20 mouse cellular contexts compared by ENCODE assay signal in the genomic region with DNA sequence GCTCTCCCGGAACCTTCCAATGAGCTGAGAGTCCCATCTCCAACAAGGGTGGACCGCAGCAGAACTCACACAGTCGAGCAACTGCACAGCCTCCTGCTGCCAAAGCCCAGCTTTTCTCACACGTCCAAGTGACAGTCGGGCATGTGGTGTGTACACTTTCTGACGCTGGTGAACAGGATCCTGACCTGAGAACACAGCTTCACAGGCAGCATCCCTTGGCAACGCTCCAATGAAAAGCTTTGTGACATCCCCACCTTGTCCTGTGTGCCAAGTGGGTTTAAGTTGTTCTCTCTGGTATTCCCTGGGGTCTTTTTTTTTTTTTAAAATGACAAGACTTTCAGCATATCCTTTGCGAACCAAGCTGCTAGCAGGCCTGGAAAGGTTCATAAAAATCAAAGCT.
DNase-seq lines count a peak whose midpoint lies in the region; ATAC-seq and TF ChIP-seq lines count a peak whose summit lies in the region.
"Had no signal": no experiment of that assay in that cellular context is flagged by ENCODE, and none has a peak within 500 bp of the region (broad histone marks: within the 10 kb centered on the region; RNA-seq: fewer than 3 reads in every experiment).

No protein-coding gene starts in this region.

- H3K27me3 ChIP-seq in lung, embryonic 14.5 days (ENCODE audit: insufficient read depth, low read length): no peaks in the 10 kb centered on the region
- H3K27me3 ChIP-seq: embryonic facial prominence, embryonic 15.5 days; limb, embryonic 15.5 days; neural tube, embryonic 13.5 days had no signal

- TF ChIP-seq CTCF in gastrocnemius, adult 2 months (IDR thresholded peaks at IDR 0.05): no peak
- no peak for TF ChIP-seq CTCF in lung, embryonic 14.5 days (IDR thresholded peaks at IDR 0.05; ENCODE audit: low read depth)

- no peak for ATAC-seq in lung, embryonic 14.5 days (ENCODE audit: insufficient read depth)
- ATAC-seq: midbrain, embryonic 16.5 days had no signal

- no peak overlapping the region for H3K9ac ChIP-seq in lung, embryonic 14.5 days
- H3K9ac ChIP-seq: embryonic facial prominence, embryonic 15.5 days; limb, embryonic 15.5 days; liver, embryonic 14.5 days; neural tube, embryonic 13.5 days had no signal

- peaks cover 15% of the 10 kb centered on the region for H3K36me3 ChIP-seq in lung, embryonic 14.5 days (ENCODE audit: insufficient read depth)
- H3K36me3 ChIP-seq: heart, embryonic 10.5 days had no signal

- 45% methylated on average over 8 of the region's 8 CpGs for WGBS in lung, embryonic 14.5 days

- no peak overlapping the region for H3K4me2 ChIP-seq in lung, embryonic 14.5 days
- H3K4me2 ChIP-seq: embryonic facial prominence, embryonic 15.5 days; limb, embryonic 15.5 days; neural tube, embryonic 13.5 days had no signal

- intact Hi-C loops in gastrocnemius, adult 2 months (cut with DNase I): no loop called here

- DNase-seq in gastrocnemius, adult 2 months: no peak
- DNase-seq in gastrocnemius, postnatal 25 days: no peak
- peak; percentile 41 for DNase-seq in kidney, adult 9 months
- no peak for DNase-seq in kidney, adult 18-20 months
- DNase-seq in lung, embryonic 14.5 days: peak; percentile 27
- no peak for DNase-seq in lung, postnatal 4 days
- no peak for DNase-seq in frontal cortex, postnatal 14 days (ENCODE audit: low spot score in 2 of 2)
- DNase-seq: adrenal gland, postnatal 10 days; cerebellum, adult 9-10 months; left cerebral cortex, postnatal 4 days; retina, postnatal 1 day; right cerebral cortex, postnatal 25 days had no signal

- peaks cover 6% of the 10 kb centered on the region; the same call in 1 of the 2 replicates for H3K4me1 ChIP-seq in lung, embryonic 14.5 days (ENCODE audit: insufficient read depth)

- H3K9me3 ChIP-seq in lung, embryonic 14.5 days (ENCODE audit: low read depth, low read length): no peaks in the 10 kb centered on the region
- H3K9me3 ChIP-seq: embryonic facial prominence, embryonic 15.5 days; heart, embryonic 10.5 days; limb, embryonic 15.5 days; midbrain, embryonic 10.5 days; neural tube, embryonic 13.5 days had no signal

- H3K27ac ChIP-seq in gastrocnemius, adult 2 months: peak overlapping the region; percentile 74
- no peak overlapping the region for H3K27ac ChIP-seq in lung, embryonic 14.5 days (ENCODE audit: low read depth)
- H3K27ac ChIP-seq: embryonic facial prominence, embryonic 15.5 days; heart, embryonic 10.5 days; limb, embryonic 15.5 days; liver, embryonic 14.5 days; neural tube, embryonic 13.5 days had no signal

- H3K4me3 ChIP-seq in gastrocnemius, adult 2 months: no peak overlapping the region
- H3K4me3 ChIP-seq in lung, embryonic 14.5 days (ENCODE audit: low read depth, low read length): no peak overlapping the region
- H3K4me3 ChIP-seq: embryonic facial prominence, embryonic 15.5 days; heart, embryonic 10.5 days; limb, embryonic 15.5 days; midbrain, embryonic 10.5 days; myocyte; neural tube, embryonic 13.5 days had no signal

Comparison
In these comparisons a context has a peak if more than half of its experiments do, and no peak if none do; other contexts are left out.
1. DNase-seq: peak in kidney, adult 9 months (single experiment) and lung, embryonic 14.5 days (single experiment); none in gastrocnemius, adult 2 months (single experiment), gastrocnemius, postnatal 25 days (single experiment), kidney, adult 18-20 months (single experiment), lung, postnatal 4 days (0 of 2) and frontal cortex, postnatal 14 days (0 of 2).